In the genomic region with DNA sequence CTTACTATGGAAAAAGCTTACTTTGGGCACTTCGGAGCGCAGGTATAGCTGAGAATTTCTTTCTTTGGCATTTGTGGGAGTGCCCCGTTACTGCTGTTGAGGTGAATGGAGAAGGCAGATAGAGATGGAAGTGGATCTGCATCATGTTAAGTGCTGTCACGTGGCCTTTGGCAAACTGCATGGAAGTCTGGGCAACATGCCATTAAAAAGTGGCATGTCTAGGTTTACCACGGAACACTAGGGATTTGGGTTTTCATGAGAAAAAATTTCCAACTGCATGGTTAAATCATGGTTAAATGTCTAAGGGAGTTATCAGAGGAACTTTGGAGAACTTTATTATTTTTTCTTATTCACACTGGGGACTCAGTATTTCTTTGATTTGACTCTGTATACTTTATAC, we compare ENCODE assay signal across 30 mouse cellular contexts.
DNase-seq lines count a peak whose midpoint lies in the region; ATAC-seq and TF ChIP-seq lines count a peak whose summit lies in the region.
"Had no signal": no experiment of that assay in that cellular context is flagged by ENCODE, and none has a peak within 500 bp of the region (broad histone marks: within the 10 kb centered on the region; RNA-seq: fewer than 3 reads in every experiment).

No protein-coding gene starts in this region.

- no peak for ATAC-seq in midbrain, embryonic 14.5 days (ENCODE audit: low FRiP score, low TSS enrichment)
- no peak for ATAC-seq in midbrain, postnatal 0 days (ENCODE audit: low FRiP score)
- ATAC-seq: activated CD4-positive, CD25-positive, alpha-beta regulatory T cell, adult 4 months; CD4-positive, CD25-positive, alpha-beta regulatory T cell, adult 4 months; intestine, embryonic 16.5 days; liver, embryonic 12.5 days; liver, postnatal 0 days; midbrain, embryonic 16.5 days had no signal

- peak; percentile 53 to 56 for DNase-seq in cerebellum, postnatal 10 days
- DNase-seq in cerebellum, postnatal 4 days (ENCODE audit: low spot score in 2 of 2): no peak
- peak; percentile 18 for DNase-seq in left cerebral cortex, postnatal 4 days
- no peak for DNase-seq in left cerebral cortex, adult 18-20 months (ENCODE audit: low spot score in 2 of 2)
- peak; percentile 10 for DNase-seq in midbrain, embryonic 14.5 days
- no peak for DNase-seq in midbrain, postnatal 0 days (ENCODE audit: low spot score)
- no peak for DNase-seq in heart, adult 8-10 months (ENCODE audit: low spot score)
- DNase-seq: adrenal gland, adult 8-10 months; cerebellum, adult 11-12 months; gastrocnemius, postnatal 25 days; heart, adult 18-20 months; heart, postnatal 4 days; kidney, adult 8-10 months; kidney, postnatal 4 days; liver, postnatal 0 days; lung, postnatal 10 days; thymus, postnatal 4 days had no signal

- H3K4me1 ChIP-seq in midbrain, embryonic 14.5 days (ENCODE audit: control insufficient read depth, insufficient read depth, low read length): no peaks in the 10 kb centered on the region
- no peaks in the 10 kb centered on the region for H3K4me1 ChIP-seq in midbrain, postnatal 0 days (ENCODE audit: insufficient read depth, low read length)
- H3K4me1 ChIP-seq: embryonic facial prominence, embryonic 12.5 days; forebrain, embryonic 12.5 days; hindbrain, embryonic 13.5 days; liver, embryonic 12.5 days; neural tube, embryonic 13.5 days had no signal

- no peak for TF ChIP-seq CTCF in midbrain, postnatal 0 days (IDR thresholded peaks at IDR 0.05)

- H3K36me3 ChIP-seq in midbrain, embryonic 14.5 days (ENCODE audit: control insufficient read depth, insufficient read depth, low read length): no peaks in the 10 kb centered on the region
- no peaks in the 10 kb centered on the region for H3K36me3 ChIP-seq in midbrain, postnatal 0 days (ENCODE audit: insufficient read depth, low read length)
- H3K36me3 ChIP-seq: embryonic facial prominence, embryonic 12.5 days; forebrain, embryonic 12.5 days; heart, embryonic 12.5 days; hindbrain, embryonic 13.5 days; liver, embryonic 12.5 days; neural tube, embryonic 13.5 days had no signal

- intact Hi-C loops in left cerebral cortex, postnatal 4 days (cut with DNase I): no loop called here

- H3K4me3 ChIP-seq in midbrain, embryonic 14.5 days (replicated peaks; ENCODE audit: low read depth, low read length): no peak overlapping the region
- H3K4me3 ChIP-seq in midbrain, postnatal 0 days (ENCODE audit: low read depth, low read length): no peak overlapping the region
- H3K4me3 ChIP-seq: embryonic facial prominence, embryonic 12.5 days; erythroblast, embryonic 14.5 days; forebrain, embryonic 12.5 days; heart, embryonic 12.5 days; hindbrain, embryonic 13.5 days; liver, embryonic 12.5 days; neural tube, embryonic 13.5 days had no signal

- no peak overlapping the region for H3K4me2 ChIP-seq in midbrain, embryonic 14.5 days (ENCODE audit: low read length)
- no peak overlapping the region for H3K4me2 ChIP-seq in midbrain, postnatal 0 days (ENCODE audit: low read depth, low read length, poor library complexity, severe bottlenecking)
- H3K4me2 ChIP-seq: embryonic facial prominence, embryonic 12.5 days; forebrain, embryonic 12.5 days; heart, embryonic 12.5 days; hindbrain, embryonic 13.5 days; liver, embryonic 12.5 days; neural tube, embryonic 13.5 days had no signal

- 87% methylated on average over 5 of the region's 5 CpGs for WGBS in midbrain, embryonic 14.5 days
- 81% methylated on average over 5 of the region's 5 CpGs for WGBS in midbrain, postnatal 0 days

- no peak overlapping the region for H3K9ac ChIP-seq in midbrain, embryonic 14.5 days (replicated peaks; ENCODE audit: low read length)
- H3K9ac ChIP-seq in midbrain, postnatal 0 days (replicated peaks; ENCODE audit: low read length, poor library complexity, severe bottlenecking): no peak overlapping the region
- H3K9ac ChIP-seq: embryonic facial prominence, embryonic 12.5 days; forebrain, embryonic 12.5 days; heart, embryonic 12.5 days; hindbrain, embryonic 13.5 days; liver, embryonic 12.5 days; liver, postnatal 0 days; neural tube, embryonic 13.5 days had no signal

- H3K9me3 ChIP-seq in midbrain, embryonic 14.5 days (ENCODE audit: control insufficient read depth, low read length): no peaks in the 10 kb centered on the region
- no peaks in the 10 kb centered on the region for H3K9me3 ChIP-seq in midbrain, postnatal 0 days (ENCODE audit: low read length)
- H3K9me3 ChIP-seq: embryonic facial prominence, embryonic 12.5 days; forebrain, embryonic 12.5 days; heart, embryonic 12.5 days; hindbrain, embryonic 13.5 days; liver, embryonic 12.5 days; neural tube, embryonic 13.5 days had no signal

- no peak overlapping the region for H3K27ac ChIP-seq in midbrain, embryonic 14.5 days (replicated peaks; ENCODE audit: low read depth, low read length)
- no peak overlapping the region for H3K27ac ChIP-seq in midbrain, postnatal 0 days (ENCODE audit: low read depth, low read length)
- H3K27ac ChIP-seq: embryonic facial prominence, embryonic 12.5 days; forebrain, embryonic 12.5 days; hindbrain, embryonic 13.5 days; kidney, postnatal 0 days; liver, embryonic 12.5 days; macrophage; neural tube, embryonic 13.5 days had no signal

- no peaks in the 10 kb centered on the region for H3K27me3 ChIP-seq in midbrain, embryonic 14.5 days (ENCODE audit: control insufficient read depth, insufficient read depth, low read length)
- no peaks in the 10 kb centered on the region for H3K27me3 ChIP-seq in midbrain, postnatal 0 days (ENCODE audit: insufficient read depth, low read length)
- H3K27me3 ChIP-seq: embryonic facial prominence, embryonic 12.5 days; forebrain, embryonic 12.5 days; heart, embryonic 12.5 days; hindbrain, embryonic 13.5 days; liver, embryonic 12.5 days; neural tube, embryonic 13.5 days had no signal

Comparison
In these comparisons a context has a peak if more than half of its experiments do, and no peak if none do; other contexts are left out.
1. DNase-seq: peak in cerebellum, postnatal 10 days (2 of 2), left cerebral cortex, postnatal 4 days (single experiment) and midbrain, embryonic 14.5 days (single experiment); none in cerebellum, postnatal 4 days (0 of 2), left cerebral cortex, adult 18-20 months (0 of 2), midbrain, postnatal 0 days (single experiment) and heart, adult 8-10 months (single experiment).